Mouse (Mus musculus) stomach, postnatal 0 days (tissue): ENCODE measurements around the gene Urb1. TPM values are rescaled to one million over a fixed set of nuclear protein-coding genes. Genes with fewer than 3 reads are reported as not detected.

Experiments used
- ATAC-seq: fragments of 200-750 bp; cut with Nextera tagmentation; 2 replicates; pipeline ENCODE4 v1.8.0; 2017; ENCODE audit not compliant: low FRiP score, low TSS enrichment
- DNase-seq: peaks from one replicate; pipeline ENCODE4 v3.0.0-alpha.2; 2016; ENCODE audit warnings: low spot score
- H3K27ac ChIP-seq: fragments of 300-500 bp; sonication (generic); replicated peaks from 2 replicates; pipeline ENCODE4 v1.5.1; 2014; ENCODE audit warnings: mild to moderate bottlenecking, control low read depth
- H3K27me3 ChIP-seq: fragments of 300-500 bp; sonication (generic); 2 replicates; pipeline ENCODE4 v1.6.1; 2014; ENCODE audit warnings: low read length; ENCODE audit not compliant: control insufficient read depth, insufficient read depth
- H3K36me3 ChIP-seq: fragments of 300-500 bp; sonication (generic); 2 replicates; pipeline ENCODE4 v1.6.1; 2014; ENCODE audit warnings: low read length, mixed read lengths; ENCODE audit not compliant: control insufficient read depth, insufficient read depth
- H3K4me1 ChIP-seq: fragments of 300-500 bp; sonication (generic); replicated peaks from 2 replicates; pipeline ENCODE4 v1.6.1; 2014; ENCODE audit warnings: antibody characterized with exemption; ENCODE audit not compliant: control insufficient read depth, insufficient read depth
- H3K4me2 ChIP-seq: fragments of 300-500 bp; sonication (generic); replicated peaks from 2 replicates; pipeline ENCODE4 v1.6.1; 2014; ENCODE audit warnings: low read depth, mild to moderate bottlenecking, control low read depth, moderate library complexity
- H3K4me3 ChIP-seq: fragments of 300-500 bp; sonication (generic); 2 replicates; pipeline ENCODE4 v1.5.1; 2014; ENCODE audit warnings: low read depth, low read length, control low read depth
- H3K9ac ChIP-seq: fragments of 300-500 bp; sonication (generic); 2 replicates; pipeline ENCODE4 v1.6.1; 2014; ENCODE audit warnings: mild to moderate bottlenecking, low read length, control low read depth, mixed read lengths
- H3K9me3 ChIP-seq: fragments of 300-500 bp; sonication (generic); 2 replicates; pipeline ENCODE4 v1.6.1; 2016; ENCODE audit warnings: low read length; ENCODE audit not compliant: control insufficient read depth
- CTCF ChIP-seq: IDR thresholded peaks from 2 replicates; pipeline ENCODE4 v1.5.1; 2016; ENCODE audit warnings: antibody characterized with exemption, low read depth, mild to moderate bottlenecking, moderate library complexity
- EP300 ChIP-seq: optimal IDR thresholded peaks from 2 replicates; pipeline ENCODE3; 2016; ENCODE audit warnings: antibody characterized with exemption
- WGBS: fragments of 180-500 bp; shearing (Covaris S2); extraction: QIAGEN DNeasy Blood & Tissue Kit; methylation state at CpG from one replicate; pipeline ENCODE4 v1.1.7; 2014; 5-methylcytosine and 5-hydroxymethylcytosine counted together
- polyA plus RNA-seq: library from polyadenylated mRNA; unstranded; fragments of >200 nt; fragmentation: Nextera tagmentation; extraction: Ambion mirVana; gene quantifications from 2 replicates; pipeline ENCODE4 v1.2.1, GENCODE M21; 2015

The Urb1 gene
- polyA plus RNA-seq, 1 experiment from 2014 or later: 2.7 TPM

DNA sequence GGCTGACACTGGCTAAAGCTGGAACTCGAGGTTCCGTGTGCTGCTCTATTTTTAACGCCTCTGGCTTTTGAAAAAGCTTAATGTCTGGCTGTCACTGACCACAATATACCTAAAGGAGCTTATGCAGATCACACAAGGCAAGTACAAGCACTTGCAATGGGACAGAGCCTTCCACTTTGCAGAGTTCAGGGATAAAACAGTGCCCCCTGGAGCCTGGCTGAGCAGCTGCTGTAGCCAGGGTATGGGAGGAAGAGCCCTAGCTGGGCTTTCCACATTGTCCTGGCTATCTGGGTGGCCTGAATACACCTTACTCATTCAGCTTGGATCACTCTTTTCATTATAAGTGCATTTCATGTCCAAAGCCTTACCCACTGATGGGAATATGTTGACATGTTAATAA, 8.3 kb downstream of the Urb1 start:
- H3K4me1 ChIP-seq: no peaks in the 10 kb centered on the region
- H3K9me3 ChIP-seq: no peaks in the 10 kb centered on the region
- H3K4me2 ChIP-seq: no peak overlapping the region
- TF ChIP-seq CTCF: peak; percentile 68
- TF ChIP-seq EP300: no peak
- no peak overlapping the region for H3K4me3 ChIP-seq
- no peak overlapping the region for H3K27ac ChIP-seq
- H3K9ac ChIP-seq: no peak overlapping the region
- 79% methylated on average over 3 of the region's 3 CpGs for WGBS
- DNase-seq: peak; percentile 32
- H3K27me3 ChIP-seq: no peaks in the 10 kb centered on the region
- ATAC-seq: no peak
- peaks cover 20% of the 10 kb centered on the region for H3K36me3 ChIP-seq

DNA sequence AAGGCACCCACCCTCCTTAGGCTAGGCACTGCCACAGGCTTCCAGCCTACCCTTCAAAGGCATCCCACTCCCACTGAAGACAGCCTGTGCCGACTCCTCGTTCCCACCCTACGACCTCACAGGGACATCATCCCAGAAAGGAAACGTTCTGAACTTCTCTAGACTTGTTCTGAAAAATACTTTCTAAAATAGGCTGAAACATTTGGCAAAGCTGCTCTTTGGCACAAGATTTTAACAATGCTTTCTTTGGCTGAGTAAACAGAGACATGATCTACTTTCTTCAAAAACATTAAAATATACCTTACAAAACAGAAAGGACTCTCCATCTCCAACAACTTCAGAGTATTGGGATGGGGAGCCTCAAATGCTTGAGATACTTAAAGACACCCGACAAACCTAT, 9.0 kb downstream of the Urb1 start:
- H3K4me3 ChIP-seq: no peak overlapping the region
- peaks cover 21% of the 10 kb centered on the region for H3K36me3 ChIP-seq
- no peak overlapping the region for H3K27ac ChIP-seq
- WGBS: 81% methylated on average over 5 of the region's 5 CpGs
- no peaks in the 10 kb centered on the region for H3K27me3 ChIP-seq
- no peak overlapping the region for H3K4me2 ChIP-seq
- H3K9ac ChIP-seq: no peak overlapping the region
- no peaks in the 10 kb centered on the region for H3K9me3 ChIP-seq
- no peak for ATAC-seq
- no peak for TF ChIP-seq CTCF
- no peak for TF ChIP-seq EP300
- no peak for DNase-seq
- no peaks in the 10 kb centered on the region for H3K4me1 ChIP-seq

DNA sequence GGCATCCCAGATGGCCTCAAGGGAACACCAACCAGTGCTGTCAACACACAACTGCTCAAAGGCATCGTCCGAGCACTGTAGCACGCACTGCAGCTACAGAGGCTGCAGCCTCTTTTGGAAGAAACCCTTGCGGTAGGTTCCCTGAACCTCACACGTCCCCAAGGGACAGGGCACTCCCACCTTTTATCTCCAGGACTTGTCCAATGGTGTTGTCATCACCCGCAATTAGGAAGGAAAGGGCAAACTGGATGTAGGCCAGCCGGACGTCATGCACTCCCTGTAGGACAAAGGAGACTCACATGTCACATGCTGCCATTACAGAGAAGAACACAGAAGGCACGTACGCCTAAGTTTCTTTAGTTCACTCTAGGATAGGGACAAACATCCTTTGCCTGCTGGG, 10.4 kb downstream of the Urb1 start:
- H3K9ac ChIP-seq: no peak overlapping the region
- DNase-seq (no peak), ATAC-seq (no peak)
- 89% methylated on average over 10 of the region's 10 CpGs for WGBS
- no peaks in the 10 kb centered on the region for H3K4me1 ChIP-seq
- H3K27ac ChIP-seq: no peak overlapping the region
- peaks cover 22% of the 10 kb centered on the region for H3K36me3 ChIP-seq
- H3K4me2 ChIP-seq: no peak overlapping the region
- no peak overlapping the region for H3K4me3 ChIP-seq
- no peaks in the 10 kb centered on the region for H3K27me3 ChIP-seq
- no peaks in the 10 kb centered on the region for H3K9me3 ChIP-seq
- TF ChIP-seq EP300 (no peak), CTCF (no peak)

- no peak for TF ChIP-seq CTCF
- no peak for TF ChIP-seq EP300
- H3K9ac ChIP-seq: no peak overlapping the region
- no peak overlapping the region for H3K27ac ChIP-seq
- H3K9me3 ChIP-seq: no peaks in the 10 kb centered on the region
- H3K4me2 ChIP-seq: no peak overlapping the region
- no peak for DNase-seq
- H3K4me1 ChIP-seq: no peaks in the 10 kb centered on the region
- peaks cover 16% of the 10 kb centered on the region for H3K36me3 ChIP-seq
- no peak overlapping the region for H3K4me3 ChIP-seq
- ATAC-seq: no peak
- WGBS: 79% methylated on average over 5 of the region's 5 CpGs
- H3K27me3 ChIP-seq: no peaks in the 10 kb centered on the region
Measured at GRCm38 (mm10) chr16:90798848-90799247, 11.4 kb downstream of the Urb1 start.

DNA sequence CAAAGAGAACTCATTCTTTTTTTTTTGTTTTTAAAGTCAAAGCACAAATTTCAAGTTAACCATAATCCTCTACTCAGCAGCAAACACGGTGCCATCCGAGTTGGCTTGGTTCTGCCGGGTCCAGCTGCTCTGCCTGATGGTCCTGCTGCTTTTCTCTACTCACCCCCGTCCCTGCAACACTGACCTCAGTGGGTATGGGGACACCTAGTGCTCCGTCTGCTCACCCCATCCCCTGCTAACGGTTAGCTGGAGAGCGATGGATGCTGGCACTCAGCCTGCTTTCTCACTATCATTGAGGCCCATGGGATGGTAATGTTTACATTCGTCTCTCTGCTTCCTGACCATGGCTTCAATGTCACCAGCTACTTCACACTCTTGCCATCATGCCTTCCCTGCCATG, 11.8 kb downstream of the Urb1 start:
- Histone ChIP-seq H3K36me3 (peaks cover 14% of the 10 kb centered on the region), H3K4me2 (no peak overlapping the region), H3K27me3 (no peaks in the 10 kb centered on the region), H3K27ac (no peak overlapping the region), H3K4me3 (no peak overlapping the region), H3K4me1 (no peaks in the 10 kb centered on the region), H3K9me3 (no peaks in the 10 kb centered on the region), H3K9ac (no peak overlapping the region)
- ATAC-seq (peak; percentile 47; the same call in 1 of the 2 replicates), DNase-seq (no peak)
- WGBS: 81% methylated on average over 8 of the region's 8 CpGs
- TF ChIP-seq CTCF: no peak
- no peak for TF ChIP-seq EP300

DNA sequence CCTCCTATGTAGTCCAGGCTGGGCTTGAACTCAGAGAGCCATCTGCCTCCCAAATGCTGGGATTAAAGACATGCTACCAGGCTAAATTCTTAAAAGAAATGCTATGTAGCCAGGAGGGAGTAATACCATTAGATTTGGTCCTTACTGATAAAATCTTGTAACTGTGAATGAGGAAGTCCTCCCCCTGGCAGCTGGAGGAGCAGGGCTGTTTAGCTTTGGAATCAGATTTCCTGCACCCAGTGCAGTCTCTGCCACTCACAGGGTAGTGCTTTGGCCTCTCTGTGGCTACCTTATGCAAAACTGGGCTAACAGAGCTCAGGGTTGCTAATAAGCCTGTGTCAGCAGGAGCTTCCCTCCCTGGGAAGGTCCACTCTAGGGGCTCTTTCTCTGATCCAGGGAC, 15.5 kb downstream of the Urb1 start:
- Histone ChIP-seq H3K36me3 (peaks cover 12% of the 10 kb centered on the region), H3K27me3 (no peaks in the 10 kb centered on the region), H3K9ac (no peak overlapping the region), H3K4me3 (no peak overlapping the region), H3K27ac (no peak overlapping the region), H3K9me3 (no peaks in the 10 kb centered on the region), H3K4me2 (no peak overlapping the region), H3K4me1 (no peaks in the 10 kb centered on the region)
- DNase-seq (no peak), ATAC-seq (no peak)
- TF ChIP-seq CTCF (no peak), EP300 (no peak)
